Mouse (Mus musculus) adrenal gland, adult 8-10 months (tissue): ENCODE results near the gene Hist1h4c. TPM values are rescaled to one million over a fixed set of nuclear protein-coding genes. Genes with fewer than 3 reads are reported as not detected.

Experiments used
- DNase-seq: peaks from one replicate; pipeline ENCODE4 v3.0.0; 2022
- total RNA-seq, 4 experiments: library from RNA; stranded (reverse); gene quantifications; 2 replicates each; pipeline ENCODE4 v1.2.4; 2022

Hist1h4c gene
- 10 to 100 TPM; 71.9 to 93.9 (median 88.6) TPM for total RNA-seq

GRCm38 (mm10) chr13:23698300-23698693 is at the start of gene Hist1h4c:
Gene Hist1h4c, minus strand, starts transcription at chr13:23698454.
- DNase-seq, result peak; percentile 98

GRCm38 (mm10) chr13:23747892-23748288 is 49.6 kb upstream of the Hist1h4c start:
- DNase-seq, result no peak

GRCm38 (mm10) chr13:23747081-23747891 is 49.0 kb upstream of the Hist1h4c start:
- no peak for DNase-seq

GRCm38 (mm10) chr13:23746201-23747080 is 48.2 kb upstream of the Hist1h4c start, which contains the start of gene Hist1h2bb:
Gene Hist1h2bb, plus strand, starts transcription at chr13:23746734.
- DNase-seq, result peak; percentile 67

- DNase-seq, result peak; percentile 72
Observed at GRCm38 (mm10) chr13:23745381-23746161, 47.3 kb upstream of the Hist1h4c start, which contains the start of gene Hist1h3c. Gene Hist1h3c, minus strand, starts transcription at chr13:23745602.

- DNase-seq, result no peak
Observed at GRCm38 (mm10) chr13:23744421-23745380, 46.4 kb upstream of the Hist1h4c start.

GRCm38 (mm10) chr13:23743963-23744362 is 45.7 kb upstream of the Hist1h4c start:
- DNase-seq, result no peak

GRCm38 (mm10) chr13:23743215-23743614 is 45.0 kb upstream of the Hist1h4c start:
- DNase-seq, result no peak

GRCm38 (mm10) chr13:23742007-23742406 is 43.8 kb upstream of the Hist1h4c start:
- DNase-seq, result no peak

- no peak for DNase-seq
Observed at GRCm38 (mm10) chr13:23740910-23741309, 42.7 kb upstream of the Hist1h4c start.

GRCm38 (mm10) chr13:23740256-23740840 is 42.1 kb upstream of the Hist1h4c start:
- DNase-seq, result no peak

GRCm38 (mm10) chr13:23739922-23740252 is 41.6 kb upstream of the Hist1h4c start:
- DNase-seq, result no peak

GRCm38 (mm10) chr13:23739069-23739921 is 41.0 kb upstream of the Hist1h4c start:
- DNase-seq, result peak; percentile 96

- peak; percentile 89 for DNase-seq
Observed at GRCm38 (mm10) chr13:23738677-23739068, 40.4 kb upstream of the Hist1h4c start, which contains the start of gene Hist1h1c. Gene Hist1h1c, plus strand, starts transcription at chr13:23738808.

GRCm38 (mm10) chr13:23738041-23738440 is 39.8 kb upstream of the Hist1h4c start:
- DNase-seq, result no peak

- DNase-seq, result no peak
Observed at GRCm38 (mm10) chr13:23737091-23737490, 38.8 kb upstream of the Hist1h4c start.

- no peak for DNase-seq
Observed at GRCm38 (mm10) chr13:23732156-23732804, 34.0 kb upstream of the Hist1h4c start.

GRCm38 (mm10) chr13:23730479-23730878 is 32.2 kb upstream of the Hist1h4c start:
- no peak for DNase-seq

GRCm38 (mm10) chr13:23729706-23730105 is 31.5 kb upstream of the Hist1h4c start:
- DNase-seq, result no peak
